Mouse (Mus musculus) heart, embryonic 11.5 days (tissue): ENCODE measurements around the gene Gpalpp1. TPM values are rescaled to one million over a fixed set of nuclear protein-coding genes. Genes with fewer than 3 reads are reported as not detected.

Experiments
- ATAC-seq: fragments of 200-750 bp; cut with Nextera tagmentation; replicated peaks from 2 replicates; pipeline ENCODE4 v1.8.0; 2017; ENCODE audit warnings: moderate library complexity; ENCODE audit not compliant: insufficient number of reproducible peaks, low FRiP score, low TSS enrichment
- H3K27ac ChIP-seq: fragments of 300-500 bp; sonication (generic); 2 replicates; pipeline ENCODE4 v1.5.1; 2014; ENCODE audit warnings: mild to moderate bottlenecking, low read depth, low read length
- H3K27me3 ChIP-seq: fragments of 300-500 bp; sonication (generic); 2 replicates; pipeline ENCODE4 v1.6.1; 2014; ENCODE audit warnings: mild to moderate bottlenecking, low read length, mixed read lengths; ENCODE audit not compliant: control insufficient read depth, insufficient read depth
- H3K36me3 ChIP-seq: fragments of 300-500 bp; sonication (generic); 2 replicates; pipeline ENCODE4 v1.6.1; 2014; ENCODE audit warnings: mild to moderate bottlenecking, low read length, moderate library complexity, mixed read lengths; ENCODE audit not compliant: control insufficient read depth, insufficient read depth
- H3K4me1 ChIP-seq: fragments of 300-500 bp; sonication (generic); 2 replicates; pipeline ENCODE4 v1.6.1; 2014; ENCODE audit warnings: low read length; ENCODE audit not compliant: control insufficient read depth, insufficient read depth
- H3K4me2 ChIP-seq: fragments of 300-500 bp; sonication (generic); 2 replicates; pipeline ENCODE4 v1.6.1; 2014; ENCODE audit warnings: mild to moderate bottlenecking, moderate library complexity
- H3K4me3 ChIP-seq: fragments of 300-500 bp; sonication (generic); 2 replicates; pipeline ENCODE4 v1.5.1; 2014; ENCODE audit warnings: low read depth, low read length
- H3K9ac ChIP-seq: fragments of 300-500 bp; sonication (generic); 2 replicates; pipeline ENCODE4 v1.6.1; 2014; ENCODE audit warnings: mild to moderate bottlenecking, low read depth, low read length, moderate library complexity
- H3K9me3 ChIP-seq: fragments of 300-500 bp; sonication (generic); replicated peaks from 2 replicates; pipeline ENCODE4 v1.6.1; 2016; ENCODE audit warnings: low read length; ENCODE audit not compliant: control insufficient read depth
- WGBS: fragments of 180-500 bp; shearing (Covaris S2); extraction: QIAGEN DNeasy Blood & Tissue Kit; methylation state at CpG from one replicate; pipeline ENCODE4 v1.1.7; 2014; ENCODE audit not compliant: insufficient replicate concordance; 5-methylcytosine and 5-hydroxymethylcytosine counted together
- polyA plus RNA-seq: library from polyadenylated mRNA; unstranded; fragments of >200 nt; fragmentation: Nextera tagmentation; extraction: Ambion mirVana; gene quantifications from 2 replicates; pipeline ENCODE4 v1.2.1, GENCODE M21; 2014

Gene Gpalpp1
- polyA plus RNA-seq, 1 experiment from 2014 or later = 10.4 TPM

DNA sequence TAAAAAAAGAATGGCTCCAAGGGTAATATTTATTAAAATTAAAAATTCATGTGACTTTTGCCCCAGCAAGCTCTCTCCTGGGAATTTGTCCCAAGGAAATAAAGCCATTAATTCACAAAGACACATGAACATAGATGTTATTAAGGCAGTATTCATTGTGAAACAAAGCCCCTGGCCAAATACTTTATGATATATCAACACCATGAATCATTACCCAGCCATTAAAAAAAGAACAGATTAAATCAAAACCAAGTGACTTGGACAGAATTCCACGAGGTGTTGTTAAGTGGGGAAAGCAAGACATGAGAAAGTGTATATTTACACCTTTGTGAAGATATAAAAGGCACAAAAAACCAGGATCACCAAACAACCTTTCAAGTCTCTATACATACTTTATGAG, 43.3 kb downstream of the Gpalpp1 start:
- no peaks in the 10 kb centered on the region for H3K27me3 ChIP-seq
- H3K4me2 ChIP-seq = no peak overlapping the region
- ATAC-seq = no peak
- WGBS = 73% methylated on average over 1 of the region's 1 CpGs
- no peak overlapping the region for H3K27ac ChIP-seq
- H3K36me3 ChIP-seq = no peaks in the 10 kb centered on the region
- no peaks in the 10 kb centered on the region for H3K9me3 ChIP-seq
- H3K4me1 ChIP-seq = no peaks in the 10 kb centered on the region
- no peak overlapping the region for H3K4me3 ChIP-seq
- H3K9ac ChIP-seq = no peak overlapping the region

DNA sequence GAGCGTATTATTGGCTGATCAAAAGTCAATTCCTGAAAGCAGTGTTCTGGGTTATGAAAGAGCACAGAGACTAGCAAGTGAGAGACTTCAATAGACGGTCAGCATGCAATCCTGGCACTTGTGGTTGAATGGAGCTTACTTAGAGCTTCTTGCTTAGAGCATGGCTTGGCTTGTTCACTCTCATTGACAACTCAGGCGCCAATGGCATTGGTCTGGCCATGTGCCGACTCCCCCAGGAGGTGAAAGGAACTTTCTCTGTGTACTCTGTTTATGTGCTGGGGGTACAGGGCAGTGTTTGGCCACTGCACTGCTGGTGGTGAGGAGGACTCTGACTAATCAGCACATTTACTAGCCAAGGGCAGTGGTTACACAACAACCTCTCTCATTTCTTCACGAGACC, 51.1 kb downstream of the Gpalpp1 start:
- WGBS = 65% methylated on average over 5 of the region's 5 CpGs
- H3K36me3 ChIP-seq = no peaks in the 10 kb centered on the region
- H3K9me3 ChIP-seq = no peaks in the 10 kb centered on the region
- no peak overlapping the region for H3K9ac ChIP-seq
- no peak overlapping the region for H3K4me3 ChIP-seq
- H3K4me1 ChIP-seq = peaks cover 1% of the 10 kb centered on the region
- H3K27ac ChIP-seq = no peak overlapping the region
- H3K27me3 ChIP-seq = no peaks in the 10 kb centered on the region
- no peak for ATAC-seq
- H3K4me2 ChIP-seq = no peak overlapping the region

DNA sequence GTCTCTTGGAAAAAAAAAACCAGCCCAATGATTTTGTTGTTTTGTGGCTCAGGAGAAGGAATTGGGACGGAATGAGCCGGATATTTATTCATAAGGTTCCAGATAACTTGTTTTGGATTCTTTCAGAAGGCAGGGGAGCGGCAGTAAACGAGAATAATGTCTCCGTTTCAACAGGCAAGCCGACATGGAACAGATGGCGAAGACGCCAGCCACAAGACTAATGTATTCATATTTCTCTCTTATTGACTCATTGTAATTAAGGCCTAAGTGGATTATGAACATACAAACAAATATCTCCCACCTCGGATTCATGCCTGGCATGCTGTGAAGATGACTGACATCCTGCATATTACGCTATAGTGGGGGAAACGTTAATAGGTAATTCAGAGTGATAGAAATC, 56.8 kb downstream of the Gpalpp1 start:
- no peak overlapping the region for H3K9ac ChIP-seq
- H3K9me3 ChIP-seq = no peaks in the 10 kb centered on the region
- H3K4me1 ChIP-seq = peaks cover 5% of the 10 kb centered on the region
- ATAC-seq = no peak
- H3K4me2 ChIP-seq = no peak overlapping the region
- WGBS = 72% methylated on average over 11 of the region's 11 CpGs
- no peak overlapping the region for H3K4me3 ChIP-seq
- no peak overlapping the region for H3K27ac ChIP-seq
- no peaks in the 10 kb centered on the region for H3K27me3 ChIP-seq
- H3K36me3 ChIP-seq = no peaks in the 10 kb centered on the region

DNA sequence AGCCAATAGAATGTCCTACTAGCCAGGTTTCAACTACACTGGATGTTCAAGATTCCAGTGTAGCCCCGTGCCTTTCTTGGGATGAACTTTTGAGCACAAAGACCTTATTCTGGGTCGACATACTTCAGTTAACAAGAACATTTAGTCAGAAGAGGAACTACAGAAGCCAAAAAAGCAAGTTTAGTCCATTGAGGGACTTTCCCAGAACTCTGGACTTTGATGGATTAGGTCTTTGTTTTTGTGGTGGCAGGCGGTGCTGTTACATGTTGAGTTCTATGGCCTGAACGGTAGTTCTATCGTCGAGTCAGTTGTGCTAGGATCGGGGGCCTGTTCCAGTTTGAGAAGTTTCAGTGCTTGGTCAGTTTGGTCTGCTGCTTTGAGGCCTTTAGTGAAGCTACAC, 58.6 kb downstream of the Gpalpp1 start:
- no peak for ATAC-seq
- no peaks in the 10 kb centered on the region for H3K36me3 ChIP-seq
- WGBS = 82% methylated on average over 7 of the region's 7 CpGs

DNA sequence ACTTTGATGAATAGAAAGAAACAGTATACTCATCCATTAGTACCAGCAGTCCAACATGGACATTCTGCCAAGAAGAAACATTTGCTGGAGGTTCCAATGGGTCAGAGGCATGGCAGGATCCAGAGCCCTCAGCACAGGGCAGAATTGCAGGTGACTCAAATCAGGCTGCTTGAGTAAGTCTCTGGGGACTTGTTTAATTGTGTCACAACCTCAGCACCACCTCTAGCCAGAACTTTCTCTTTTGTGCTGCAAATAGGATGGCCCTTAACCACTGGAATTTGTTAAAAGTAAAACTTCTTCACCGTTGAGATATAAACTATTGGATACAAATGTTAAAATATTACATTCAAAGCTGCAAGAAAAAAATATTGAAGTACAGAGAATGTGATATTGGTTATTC, 64.8 kb downstream of the Gpalpp1 start:
- 33% methylated on average over 1 of the region's 1 CpGs for WGBS
- ATAC-seq = no peak
- no peaks in the 10 kb centered on the region for H3K27me3 ChIP-seq

More for the DNA sequence above, 58.6 kb downstream of the Gpalpp1 start:
- peaks cover 5% of the 10 kb centered on the region for H3K4me1 ChIP-seq
- H3K9ac ChIP-seq = no peak overlapping the region
- H3K27ac ChIP-seq = no peak overlapping the region
- H3K9me3 ChIP-seq = no peaks in the 10 kb centered on the region
- H3K27me3 ChIP-seq = no peaks in the 10 kb centered on the region
- H3K4me2 ChIP-seq = no peak overlapping the region
- no peak overlapping the region for H3K4me3 ChIP-seq

DNA sequence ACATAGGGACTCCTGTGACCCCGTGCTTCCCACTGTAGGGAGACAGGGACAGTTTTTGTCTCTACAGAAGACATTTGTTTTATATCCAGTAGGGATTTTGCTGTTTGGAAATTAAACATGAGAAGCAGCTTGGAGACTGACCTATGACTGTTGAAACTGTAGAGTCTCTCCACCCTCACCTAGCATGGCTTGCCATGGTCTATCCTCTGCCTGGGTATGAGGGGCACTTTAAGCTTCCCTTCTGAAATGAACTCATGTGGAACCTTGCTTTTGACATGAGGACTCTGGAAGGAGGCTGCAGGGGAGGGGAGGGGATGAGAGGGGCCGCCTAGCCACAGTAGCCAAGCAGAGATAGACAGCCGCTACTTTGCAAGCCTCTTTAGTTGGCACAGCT, 66.4 kb downstream of the Gpalpp1 start:
- no peak overlapping the region for H3K9ac ChIP-seq
- H3K9me3 ChIP-seq = no peaks in the 10 kb centered on the region
- H3K27ac ChIP-seq = no peak overlapping the region
- no peaks in the 10 kb centered on the region for H3K4me1 ChIP-seq
- no peaks in the 10 kb centered on the region for H3K27me3 ChIP-seq
- no peaks in the 10 kb centered on the region for H3K36me3 ChIP-seq
- no peak overlapping the region for H3K4me2 ChIP-seq
- no peak for ATAC-seq
- 56% methylated on average over 3 of the region's 3 CpGs for WGBS
- H3K4me3 ChIP-seq = no peak overlapping the region

More for the DNA sequence above, 64.8 kb downstream of the Gpalpp1 start:
- Histone ChIP-seq H3K9ac (no peak overlapping the region), H3K9me3 (no peaks in the 10 kb centered on the region), H3K4me1 (no peaks in the 10 kb centered on the region), H3K36me3 (no peaks in the 10 kb centered on the region), H3K4me3 (no peak overlapping the region), H3K27ac (no peak overlapping the region), H3K4me2 (no peak overlapping the region)

DNA sequence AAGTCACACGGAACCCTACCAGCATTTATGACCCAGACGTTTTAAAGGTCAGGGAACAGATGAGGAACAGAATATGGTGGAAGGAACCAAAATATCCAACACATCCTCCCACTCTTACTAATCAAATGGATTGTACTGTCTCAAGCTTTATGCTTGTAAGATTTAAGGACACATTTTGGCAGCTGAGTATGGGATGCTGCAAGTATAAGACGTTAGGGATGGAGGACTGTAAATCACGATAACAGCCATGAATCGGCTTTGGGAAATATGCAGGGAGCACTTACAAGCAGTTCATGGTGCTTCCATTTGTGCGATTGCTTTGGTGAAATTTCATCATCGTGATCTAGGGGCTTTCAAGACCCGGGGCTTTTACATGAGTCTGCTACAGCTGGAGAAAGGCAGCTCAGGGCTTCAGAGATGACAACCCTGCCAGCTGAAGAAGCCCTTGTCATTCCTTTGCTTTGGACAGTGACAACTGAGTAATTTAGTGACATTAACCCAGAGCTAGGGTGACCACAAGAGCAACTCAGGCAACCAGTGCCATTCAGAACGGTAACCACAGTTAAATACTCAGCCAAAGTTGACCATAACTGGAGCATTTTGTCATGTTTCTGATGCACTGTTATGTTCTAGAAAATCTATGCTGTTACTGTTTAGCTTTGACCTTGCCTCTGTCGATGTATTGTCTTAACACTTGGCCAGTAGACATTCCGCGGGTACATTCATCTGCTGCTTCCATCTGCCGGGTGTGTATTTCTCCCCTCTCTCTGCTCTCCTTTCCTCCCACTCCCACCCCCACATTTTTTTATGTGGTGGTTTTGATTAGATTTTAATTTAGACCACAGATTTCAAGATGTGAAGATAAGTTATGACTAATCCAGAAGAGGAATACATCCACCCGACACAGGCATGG, 67.1 kb downstream of the Gpalpp1 start:
- Histone ChIP-seq H3K27me3 (no peaks in the 10 kb centered on the region), H3K4me2 (no peak overlapping the region), H3K27ac (no peak overlapping the region), H3K4me1 (no peaks in the 10 kb centered on the region), H3K9ac (no peak overlapping the region), H3K9me3 (no peaks in the 10 kb centered on the region), H3K4me3 (no peak overlapping the region), H3K36me3 (no peaks in the 10 kb centered on the region)
- no peak for ATAC-seq
- WGBS = 79% methylated on average over 14 of the region's 14 CpGs
